Mouse (Mus musculus): ENCODE results near the gene Cubn.

DNA sequence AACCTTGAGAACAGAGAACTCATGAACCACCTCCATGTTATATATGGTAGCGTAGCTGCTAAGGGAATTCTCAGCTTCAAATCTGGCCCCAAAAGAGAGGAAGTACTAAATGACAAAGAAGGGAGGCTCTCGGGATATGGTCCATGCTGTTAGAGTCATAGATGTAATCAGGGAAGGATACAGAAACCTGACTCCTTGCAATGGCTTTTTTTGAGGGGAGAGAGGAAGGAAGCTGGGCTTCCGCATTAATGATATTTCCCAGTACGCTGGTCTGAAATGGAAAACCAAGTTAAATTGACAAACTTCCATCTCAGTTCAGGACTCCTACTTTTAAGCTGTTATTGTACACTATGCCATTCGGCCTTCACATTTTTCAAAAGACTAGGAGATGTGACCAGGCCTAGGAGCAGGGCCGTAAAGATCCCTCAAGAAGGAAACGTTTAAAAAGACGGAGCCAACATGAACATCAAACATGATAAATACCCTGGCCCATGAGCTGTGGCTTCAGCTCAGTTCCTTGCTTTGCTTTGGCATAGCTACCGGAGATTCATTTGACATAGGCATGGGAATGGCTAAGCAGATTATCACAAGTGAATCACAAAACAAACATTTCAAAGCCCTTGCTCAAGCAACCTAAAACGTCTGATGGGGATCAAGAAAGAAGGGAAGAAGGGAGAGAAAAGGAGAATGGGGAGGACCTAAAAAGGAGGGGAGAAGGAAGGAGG, 120.4 kb downstream of the Cubn start:
- TF ChIP-seq HCFC1 (IDR thresholded peaks at IDR 0.05; ENCODE audit: low read depth, low read length) = no peak
- no peak for TF ChIP-seq POLR2AphosphoS5 (IDR thresholded peaks at IDR 0.05; ENCODE audit: borderline replicate concordance, low read depth, low read length)
- TF ChIP-seq ELF1 (IDR thresholded peaks at IDR 0.05; ENCODE audit: low read depth, low read length) = no peak
- no peak for TF ChIP-seq ZNF384 (IDR thresholded peaks at IDR 0.05; ENCODE audit: low read depth, low read length)
- TF ChIP-seq CTCF (IDR thresholded peaks at IDR 0.05 in 2 of 3, conservative IDR thresholded peaks at IDR 0.05 in 1 of 3; ENCODE audit: control insufficient read depth in 1 of 3, insufficient read depth in 1 of 3, low read depth in 2 of 3, low read length in 3 of 3, poor library complexity in 1 of 3, severe bottlenecking in 1 of 3) = no peak
- no peak for TF ChIP-seq POLR2A (IDR thresholded peaks at IDR 0.05; ENCODE audit: control insufficient read depth in 1 of 2, insufficient read depth in 1 of 2, low read depth in 1 of 2, low read length in 2 of 2, poor library complexity in 1 of 2)
- no peak for TF ChIP-seq USF1 (IDR thresholded peaks at IDR 0.05; ENCODE audit: low read depth, low read length)
- no peak for TF ChIP-seq GABPA (IDR thresholded peaks at IDR 0.05; ENCODE audit: low read depth, low read length)
